Mouse (Mus musculus) hindbrain, embryonic 11.5 days (tissue): ENCODE data around the gene Insig2. TPM values are rescaled to one million over a fixed set of nuclear protein-coding genes. Genes with fewer than 3 reads are reported as not detected.
A peak's percentile ranks its signal among the peaks of the same experiment; 100 is the strongest.

Experiments used
- ATAC-seq: fragments of 200-750 bp; cut with Nextera tagmentation; 2 replicates; pipeline ENCODE4 v1.8.0; 2017; ENCODE audit warnings: mild to moderate bottlenecking, moderate TSS enrichment, moderate library complexity; ENCODE audit not compliant: low FRiP score
- DNase-seq: peaks from one replicate; pipeline ENCODE4 v3.0.0-alpha.2; 2015; ENCODE audit warnings: low spot score
- H3K27ac ChIP-seq: fragments of 300-500 bp; sonication (generic); 2 replicates; pipeline ENCODE4 v1.5.1; 2014; ENCODE audit warnings: mild to moderate bottlenecking, low read depth, low read length
- H3K27me3 ChIP-seq: fragments of 300-500 bp; sonication (generic); 2 replicates; pipeline ENCODE4 v1.6.1; 2014; ENCODE audit warnings: mild to moderate bottlenecking, low read length, moderate library complexity, mixed read lengths; ENCODE audit not compliant: control insufficient read depth, insufficient read depth
- H3K36me3 ChIP-seq: fragments of 300-500 bp; sonication (generic); 2 replicates; pipeline ENCODE4 v1.6.1; 2014; ENCODE audit warnings: mild to moderate bottlenecking, low read length, moderate library complexity, mixed read lengths; ENCODE audit not compliant: control insufficient read depth, insufficient read depth
- H3K4me1 ChIP-seq: fragments of 300-500 bp; sonication (generic); replicated peaks from 2 replicates; pipeline ENCODE4 v1.6.1; 2014; ENCODE audit warnings: low read length, mixed read lengths; ENCODE audit not compliant: control insufficient read depth, insufficient read depth
- H3K4me2 ChIP-seq: fragments of 300-500 bp; sonication (generic); replicated peaks from 2 replicates; pipeline ENCODE4 v1.6.1; 2014; ENCODE audit warnings: mild to moderate bottlenecking, low read depth, low read length
- H3K4me3 ChIP-seq: fragments of 300-500 bp; sonication (generic); 2 replicates; pipeline ENCODE4 v1.5.1; 2014; ENCODE audit warnings: low read depth, low read length
- H3K9ac ChIP-seq: fragments of 300-500 bp; sonication (generic); 2 replicates; pipeline ENCODE4 v1.6.1; 2014; ENCODE audit warnings: low read depth, low read length
- H3K9me3 ChIP-seq: fragments of 300-500 bp; sonication (generic); 2 replicates; pipeline ENCODE4 v1.6.1; 2016; ENCODE audit warnings: low read length; ENCODE audit not compliant: control insufficient read depth
- WGBS: fragments of 180-500 bp; shearing (Covaris S2); extraction: QIAGEN DNeasy Blood & Tissue Kit; methylation state at CpG from one replicate; pipeline ENCODE4 v1.1.7; 2014; 5-methylcytosine and 5-hydroxymethylcytosine counted together
- polyA plus RNA-seq: library from polyadenylated mRNA; unstranded; fragments of >200 nt; fragmentation: Nextera tagmentation; extraction: Ambion mirVana; gene quantifications from 2 replicates; pipeline ENCODE4 v1.2.1, GENCODE M21; 2014

Gene Insig2
- polyA plus RNA-seq, 1 experiment from 2014 or later, result 19.1 TPM

GRCm38 (mm10) chr1:121313181-121313580, 19.2 kb downstream of the Insig2 start:
- H3K9ac ChIP-seq, result no peak overlapping the region
- H3K4me2 ChIP-seq, result no peak overlapping the region
- DNase-seq (no peak), ATAC-seq (no peak)
- 91% methylated on average over 1 of the region's 1 CpGs for WGBS
- H3K27me3 ChIP-seq, result no peaks in the 10 kb centered on the region
- H3K4me1 ChIP-seq, result no peaks in the 10 kb centered on the region
- no peak overlapping the region for H3K4me3 ChIP-seq
- H3K36me3 ChIP-seq, result peaks cover 3% of the 10 kb centered on the region; the same call in 1 of the 2 replicates
- no peak overlapping the region for H3K27ac ChIP-seq
- no peaks in the 10 kb centered on the region for H3K9me3 ChIP-seq

- Histone ChIP-seq H3K9ac (no peak overlapping the region), H3K4me2 (no peak overlapping the region), H3K36me3 (peaks cover 3% of the 10 kb centered on the region; the same call in 1 of the 2 replicates), H3K4me3 (no peak overlapping the region), H3K27me3 (no peaks in the 10 kb centered on the region), H3K4me1 (no peaks in the 10 kb centered on the region), H3K27ac (no peak overlapping the region), H3K9me3 (no peaks in the 10 kb centered on the region)
- no peak for DNase-seq
- WGBS, result 92% methylated on average over 4 of the region's 4 CpGs
- no peak for ATAC-seq
Observed at GRCm38 (mm10) chr1:121312326-121312725, 20.1 kb downstream of the Insig2 start.

- Histone ChIP-seq H3K9me3 (no peaks in the 10 kb centered on the region), H3K4me2 (no peak overlapping the region), H3K9ac (no peak overlapping the region), H3K27ac (no peak overlapping the region), H3K4me3 (no peak overlapping the region), H3K4me1 (no peaks in the 10 kb centered on the region), H3K36me3 (no peaks in the 10 kb centered on the region), H3K27me3 (no peaks in the 10 kb centered on the region)
- 83% methylated on average over 5 of the region's 5 CpGs for WGBS
- peak; percentile 38 for ATAC-seq
- DNase-seq, result peak; percentile 4
Observed at GRCm38 (mm10) chr1:121296717-121297255, 35.6 kb downstream of the Insig2 start.

- Histone ChIP-seq H3K36me3 (no peaks in the 10 kb centered on the region), H3K4me3 (no peak overlapping the region), H3K4me1 (no peaks in the 10 kb centered on the region), H3K27me3 (no peaks in the 10 kb centered on the region), H3K9me3 (no peaks in the 10 kb centered on the region), H3K27ac (no peak overlapping the region), H3K4me2 (no peak overlapping the region), H3K9ac (no peak overlapping the region)
- ATAC-seq (no peak), DNase-seq (no peak)
- WGBS, result 48% methylated on average over 3 of the region's 3 CpGs
Observed at GRCm38 (mm10) chr1:121293571-121293970, 38.8 kb downstream of the Insig2 start.

GRCm38 (mm10) chr1:121290841-121291240, 41.5 kb downstream of the Insig2 start:
- Histone ChIP-seq H3K4me2 (no peak overlapping the region), H3K27ac (no peak overlapping the region), H3K4me3 (no peak overlapping the region), H3K36me3 (no peaks in the 10 kb centered on the region), H3K9me3 (no peaks in the 10 kb centered on the region), H3K4me1 (no peaks in the 10 kb centered on the region), H3K9ac (no peak overlapping the region), H3K27me3 (no peaks in the 10 kb centered on the region)
- no peak for DNase-seq
- no peak for ATAC-seq
- 86% methylated on average over 10 of the region's 10 CpGs for WGBS

GRCm38 (mm10) chr1:121290340-121290739, 42.0 kb downstream of the Insig2 start:
- WGBS, result 80% methylated on average over 5 of the region's 5 CpGs
- no peak for DNase-seq
- H3K9ac ChIP-seq, result no peak overlapping the region
- no peak overlapping the region for H3K4me3 ChIP-seq
- no peaks in the 10 kb centered on the region for H3K9me3 ChIP-seq
- no peaks in the 10 kb centered on the region for H3K27me3 ChIP-seq
- H3K36me3 ChIP-seq, result no peaks in the 10 kb centered on the region
- H3K4me2 ChIP-seq, result no peak overlapping the region
- H3K27ac ChIP-seq, result no peak overlapping the region
- no peak for ATAC-seq
- H3K4me1 ChIP-seq, result no peaks in the 10 kb centered on the region

- H3K36me3 ChIP-seq, result no peaks in the 10 kb centered on the region
- no peaks in the 10 kb centered on the region for H3K4me1 ChIP-seq
- H3K27ac ChIP-seq, result no peak overlapping the region
- no peaks in the 10 kb centered on the region for H3K9me3 ChIP-seq
- 98% methylated on average over 2 of the region's 2 CpGs for WGBS
- DNase-seq (no peak), ATAC-seq (no peak)
- H3K4me2 ChIP-seq, result no peak overlapping the region
- H3K27me3 ChIP-seq, result no peaks in the 10 kb centered on the region
- H3K4me3 ChIP-seq, result no peak overlapping the region
- H3K9ac ChIP-seq, result no peak overlapping the region
Observed at GRCm38 (mm10) chr1:121284197-121284596, 48.2 kb downstream of the Insig2 start.

- no peaks in the 10 kb centered on the region for H3K9me3 ChIP-seq
- WGBS, result 94% methylated on average over 1 of the region's 1 CpGs
Observed at GRCm38 (mm10) chr1:121280501-121280900, 51.9 kb downstream of the Insig2 start.

GRCm38 (mm10) chr1:121278370-121278769, 54.0 kb downstream of the Insig2 start:
- Histone ChIP-seq H3K4me2 (no peak overlapping the region), H3K27ac (no peak overlapping the region), H3K4me1 (no peaks in the 10 kb centered on the region), H3K4me3 (no peak overlapping the region), H3K36me3 (no peaks in the 10 kb centered on the region), H3K9ac (no peak overlapping the region), H3K9me3 (no peaks in the 10 kb centered on the region), H3K27me3 (no peaks in the 10 kb centered on the region)
- DNase-seq, result no peak
- ATAC-seq, result no peak
- WGBS, result 81% methylated on average over 3 of the region's 3 CpGs

More at GRCm38 (mm10) chr1:121280501-121280900, 51.9 kb downstream of the Insig2 start:
- H3K9ac ChIP-seq, result no peak overlapping the region
- H3K4me2 ChIP-seq, result no peak overlapping the region
- no peaks in the 10 kb centered on the region for H3K27me3 ChIP-seq
- H3K4me3 ChIP-seq, result no peak overlapping the region
- DNase-seq, result no peak
- no peak for ATAC-seq
- no peak overlapping the region for H3K27ac ChIP-seq
- H3K36me3 ChIP-seq, result no peaks in the 10 kb centered on the region
- no peaks in the 10 kb centered on the region for H3K4me1 ChIP-seq
